Mouse (Mus musculus) ovary, postnatal 10 days (tissue): ENCODE results near the gene Bbs9.

ENCODE experiments used
- DNase-seq: peaks from one replicate; pipeline ENCODE4 v3.0.0; 2022; ENCODE audit warnings: low spot score

Bbs9 gene

DNA sequence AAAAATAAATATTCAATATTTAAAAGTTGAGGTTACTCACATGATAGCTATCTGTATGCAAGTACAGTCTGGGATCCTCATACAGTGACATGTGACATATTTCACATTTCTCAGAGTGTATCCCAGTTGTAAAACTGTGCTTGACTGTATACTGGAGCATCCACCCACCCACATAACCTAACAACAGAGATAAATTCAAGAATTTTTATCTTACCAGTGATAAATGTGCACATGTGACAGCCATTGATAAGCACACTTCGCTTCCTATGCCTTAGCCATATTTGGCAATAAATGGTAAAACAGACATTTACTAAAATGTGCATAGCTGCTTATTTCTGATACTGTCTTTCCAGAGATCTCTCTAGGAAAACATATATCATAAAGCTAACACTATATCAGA lies 330.5 kb downstream of the Bbs9 start:
- DNase-seq, result no peak

GRCm38 (mm10) chr9:22806494-22806893 lies 331.0 kb downstream of the Bbs9 start:
- no peak for DNase-seq

GRCm38 (mm10) chr9:22807693-22808092 lies 332.2 kb downstream of the Bbs9 start:
- DNase-seq, result no peak

DNA sequence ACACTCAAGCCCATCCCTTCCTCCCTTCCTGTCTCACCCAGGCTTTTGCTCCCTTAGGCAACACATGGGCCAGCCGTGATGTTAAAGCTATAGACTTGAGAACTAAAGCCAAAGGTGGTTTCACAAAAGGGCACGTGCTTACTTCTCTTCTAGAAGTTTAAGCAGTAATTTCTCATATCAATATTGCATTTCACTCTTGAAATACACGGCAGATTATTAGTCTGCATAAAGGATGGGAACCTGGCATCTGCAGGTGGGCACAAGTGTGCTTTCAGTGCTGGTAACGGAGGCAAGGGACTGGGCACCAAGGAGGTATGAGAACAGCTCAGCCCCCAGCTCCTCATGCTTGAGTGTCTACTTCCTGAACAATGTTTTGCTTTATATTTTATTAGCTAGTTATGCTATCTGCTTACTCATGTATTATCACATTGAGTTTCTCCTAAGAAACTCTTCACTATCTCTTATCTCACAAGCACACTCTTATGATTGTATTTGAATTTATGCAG lies 334.2 kb downstream of the Bbs9 start:
- DNase-seq, result no peak

DNA sequence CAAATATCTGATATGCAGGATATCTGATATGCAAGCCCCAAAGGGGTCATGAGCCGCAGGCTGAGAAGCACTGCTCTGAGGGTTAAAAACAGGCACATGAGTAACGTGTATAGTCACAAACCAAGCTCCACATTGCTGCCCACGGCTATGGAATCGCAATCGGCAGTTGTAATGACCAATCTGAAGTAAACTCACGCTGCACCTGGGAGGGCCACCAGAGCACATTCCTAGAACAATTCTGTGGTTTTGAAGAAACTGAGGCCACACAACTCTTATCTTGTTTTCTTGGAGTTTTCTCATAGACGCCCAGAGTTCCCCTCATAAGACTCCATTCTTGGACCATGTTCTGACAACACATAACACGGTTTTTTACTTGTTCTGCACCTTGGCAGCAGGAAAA lies 334.9 kb downstream of the Bbs9 start:
- no peak for DNase-seq

GRCm38 (mm10) chr9:22811931-22812330 lies 336.4 kb downstream of the Bbs9 start:
- no peak for DNase-seq

DNA sequence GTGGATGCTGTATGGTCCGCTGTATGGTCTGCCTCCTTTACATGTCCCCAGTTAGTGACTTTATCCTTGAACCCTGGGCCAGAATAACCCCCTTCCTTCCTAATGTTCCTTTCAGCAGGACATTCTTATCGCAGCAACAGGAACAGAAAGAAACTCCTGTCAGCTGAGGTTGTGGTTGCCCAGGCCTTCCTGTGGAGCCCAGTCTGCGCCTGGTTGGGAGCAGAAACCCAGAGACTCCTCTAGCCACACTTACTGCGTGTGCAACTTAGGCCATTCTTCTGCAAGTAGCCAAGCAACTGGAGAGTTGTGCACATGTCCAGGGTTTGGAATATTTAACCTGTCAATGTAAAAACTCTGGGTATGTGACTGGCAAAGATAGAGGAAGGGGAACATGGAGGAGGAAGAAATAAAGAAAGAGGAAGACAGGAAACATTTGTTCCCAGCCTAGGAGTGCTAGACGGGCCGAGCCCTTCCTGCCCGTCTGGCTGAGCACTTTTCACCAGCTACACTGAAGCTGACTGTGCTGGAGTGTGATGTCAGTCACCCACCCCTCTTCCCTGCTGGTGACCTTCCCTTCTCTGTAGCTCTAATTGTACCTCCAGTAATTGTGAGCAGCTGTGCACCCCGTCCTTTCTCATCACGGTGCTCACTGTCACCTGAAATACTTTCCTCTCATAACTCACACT lies 339.0 kb downstream of the Bbs9 start:
- no peak for DNase-seq

GRCm38 (mm10) chr9:22815093-22815458 lies 339.6 kb downstream of the Bbs9 start:
- no peak for DNase-seq

GRCm38 (mm10) chr9:22819539-22819938 lies 344.0 kb downstream of the Bbs9 start:
- no peak for DNase-seq

DNA sequence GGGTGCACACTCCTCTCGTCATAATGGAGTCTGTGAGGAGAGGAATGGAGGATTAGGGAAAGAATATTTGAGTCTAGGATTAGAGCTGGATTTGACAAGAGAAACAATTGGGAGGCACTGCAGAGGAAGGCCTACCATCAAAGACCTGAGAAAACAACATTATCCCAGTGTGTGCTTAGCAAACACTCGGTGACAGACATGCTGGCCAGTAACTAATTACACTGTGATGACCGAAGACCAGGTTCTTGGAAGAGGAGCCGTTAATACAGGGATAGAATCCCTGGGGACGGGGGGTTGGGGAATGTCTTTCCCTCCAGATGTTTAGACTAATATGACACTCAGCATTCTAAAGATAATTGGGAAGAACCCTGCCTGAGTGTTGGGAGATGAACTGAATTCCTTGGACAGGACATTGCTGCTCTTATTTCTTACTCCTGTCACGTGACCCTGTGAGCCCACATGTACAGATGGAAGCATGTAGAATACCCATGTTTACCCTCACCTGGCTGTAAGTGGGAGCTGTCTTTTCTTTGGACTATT lies 345.2 kb downstream of the Bbs9 start:
- DNase-seq, result no peak

DNA sequence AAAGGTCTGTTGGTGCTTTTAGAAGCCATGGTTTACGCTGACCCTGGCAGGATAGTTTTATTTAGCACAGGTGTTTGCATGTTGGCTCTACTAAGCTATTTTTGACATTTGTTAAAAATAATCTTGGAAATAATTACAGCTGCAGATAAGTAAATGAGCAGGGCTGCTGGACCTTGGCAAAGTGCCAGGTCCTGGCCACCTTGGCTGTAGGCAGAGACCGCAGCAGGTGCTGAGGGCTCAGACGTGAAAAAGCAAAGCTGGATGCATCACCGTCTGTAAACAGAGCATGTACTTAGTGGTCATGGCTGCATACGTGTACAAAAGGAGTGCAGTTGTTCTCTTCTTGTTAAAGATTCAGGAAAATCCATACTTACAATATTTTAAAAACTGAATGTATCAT lies 347.3 kb downstream of the Bbs9 start:
- no peak for DNase-seq

DNA sequence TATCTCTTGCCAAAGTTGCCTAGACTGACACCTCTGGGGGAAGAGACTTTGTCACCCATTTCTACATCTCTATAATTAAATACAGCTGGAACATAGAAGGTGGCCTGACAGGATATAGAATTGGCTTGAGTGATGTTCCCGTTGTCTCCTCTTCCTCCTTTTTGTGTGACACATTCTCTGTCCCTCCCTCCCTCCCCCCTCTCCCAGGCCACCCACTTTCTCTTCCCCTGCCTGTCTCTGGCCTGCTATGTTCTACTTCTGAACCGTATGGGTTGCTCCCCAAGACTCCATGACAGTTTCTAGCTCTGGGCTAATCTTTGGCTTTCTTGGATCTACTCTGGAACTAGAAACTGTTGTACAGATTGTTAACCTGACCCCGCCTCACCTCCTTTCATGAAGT lies 348.3 kb downstream of the Bbs9 start:
- DNase-seq, result no peak

DNA sequence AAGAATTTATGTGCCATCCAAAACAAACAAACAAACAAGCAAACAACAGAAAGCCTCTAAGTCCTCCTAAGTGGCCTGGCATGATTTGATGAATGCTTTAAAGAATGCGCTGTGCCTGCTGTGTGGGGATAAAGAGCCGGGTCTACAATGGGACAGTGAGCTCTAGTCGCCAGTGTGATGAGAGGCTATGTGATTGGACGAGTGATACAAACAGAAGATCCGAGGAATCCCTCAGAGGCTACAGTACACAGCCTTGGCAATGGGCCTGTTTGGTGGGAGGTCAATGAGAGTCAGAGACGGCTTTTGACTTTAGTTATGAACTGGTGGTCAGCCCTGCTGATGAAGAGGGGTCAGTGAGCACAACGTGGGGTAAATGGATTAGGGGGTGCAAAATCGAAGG lies 349.4 kb downstream of the Bbs9 start:
- no peak for DNase-seq

- no peak for DNase-seq
These were observed 351.1 kb downstream of the Bbs9 start for GRCm38 (mm10) chr9:22826571-22826990.

DNA sequence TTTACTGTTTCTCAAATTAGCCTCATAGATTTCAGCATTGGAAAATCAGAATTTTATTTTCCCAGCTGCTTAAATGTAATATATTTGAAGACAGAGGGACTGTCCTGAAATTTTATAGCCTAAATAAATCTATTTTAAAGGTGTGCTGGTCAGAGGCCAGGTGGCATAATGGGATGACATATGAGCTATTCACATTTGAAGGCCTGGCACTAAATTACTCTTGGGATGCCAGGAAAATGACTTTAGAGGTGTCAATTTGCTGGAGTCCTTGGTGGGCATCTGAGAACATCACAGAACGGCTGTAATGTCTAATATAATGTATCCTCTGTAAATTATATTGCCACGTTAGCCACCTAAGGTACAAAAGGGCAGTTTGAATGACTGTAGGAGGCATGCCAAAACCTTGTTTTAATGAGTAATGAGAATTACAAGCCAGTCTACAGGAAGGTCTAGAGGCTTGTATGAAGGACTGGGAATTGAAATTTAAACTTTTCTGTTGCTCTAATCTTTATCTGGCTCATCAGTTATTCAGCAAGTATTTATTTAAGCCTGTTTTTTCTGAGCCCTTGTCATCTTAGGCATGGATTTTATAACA lies 351.8 kb downstream of the Bbs9 start:
- DNase-seq, result no peak

- no peak for DNase-seq
These were observed 353.9 kb downstream of the Bbs9 start for GRCm38 (mm10) chr9:22829212-22829960.

DNA sequence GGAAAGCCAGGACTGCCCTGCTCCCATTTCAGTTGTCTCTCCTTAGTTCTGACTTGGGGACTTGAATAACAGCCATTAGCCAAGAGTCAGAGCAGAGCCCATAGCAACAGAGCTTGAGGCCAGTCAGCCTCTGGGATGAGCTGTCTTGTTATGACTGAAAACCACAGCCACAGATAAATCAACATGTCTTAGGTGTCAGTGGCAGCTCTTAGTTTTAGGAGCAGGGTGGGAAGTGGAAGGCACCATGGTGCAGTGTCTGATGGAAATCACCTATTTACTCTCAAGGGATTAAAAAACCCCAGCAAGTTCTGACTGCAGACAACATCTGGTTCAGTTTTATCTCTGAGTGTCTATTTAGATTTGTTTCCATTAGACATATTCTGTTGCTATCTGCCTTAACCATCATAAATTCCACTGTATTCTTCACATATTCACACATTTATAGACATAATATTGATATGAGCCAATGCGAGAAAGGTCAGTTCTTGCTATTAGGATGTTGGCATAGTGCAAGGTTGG lies 359.5 kb downstream of the Bbs9 start:
- no peak for DNase-seq

GRCm38 (mm10) chr9:22837000-22837399 lies 361.5 kb downstream of the Bbs9 start:
- no peak for DNase-seq

DNA sequence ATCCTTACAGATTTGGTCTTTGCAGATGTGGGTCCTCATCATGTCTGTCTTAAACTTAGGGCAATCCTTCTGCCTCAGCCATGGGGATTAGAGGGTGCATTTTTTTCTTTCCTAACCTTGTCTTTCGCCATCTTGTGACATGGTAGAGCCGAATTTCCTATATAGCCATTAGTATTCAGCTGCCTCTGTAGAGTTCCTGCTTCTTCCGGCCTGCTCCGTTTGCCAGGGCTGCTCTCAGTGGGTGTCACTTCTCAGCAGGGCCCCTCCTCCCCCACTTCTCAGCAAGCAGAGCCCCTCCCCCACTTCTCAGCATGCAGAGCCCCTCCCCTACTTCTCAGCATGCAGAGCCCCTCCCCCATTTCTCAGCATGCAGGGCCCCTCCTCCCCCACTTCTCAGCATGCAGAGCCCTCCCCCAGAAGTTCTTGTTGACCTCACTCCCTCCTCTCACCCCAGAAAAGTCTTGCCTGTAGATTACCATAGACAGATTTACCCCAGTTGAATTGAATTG lies 362.2 kb downstream of the Bbs9 start:
- DNase-seq, result no peak

GRCm38 (mm10) chr9:22846048-22846447 lies 370.5 kb downstream of the Bbs9 start:
- no peak for DNase-seq

DNA sequence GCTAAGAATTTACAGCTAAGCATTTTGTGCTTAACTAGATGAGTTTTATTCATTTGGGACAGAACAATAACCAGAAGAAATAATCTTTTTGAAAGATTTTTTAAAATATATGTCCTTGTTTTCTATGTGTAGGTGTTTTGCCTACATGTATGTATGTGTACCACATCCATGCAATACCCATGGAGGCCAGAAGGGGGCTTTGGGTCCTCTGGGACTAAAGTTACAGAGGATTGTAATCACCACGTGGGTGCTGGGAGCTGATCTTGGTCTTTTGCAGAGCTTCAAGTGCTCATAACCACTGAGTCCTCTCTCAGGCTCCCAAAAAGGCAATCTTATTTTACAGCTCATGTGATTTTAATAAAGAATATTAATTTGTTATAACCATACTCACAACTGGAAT lies 371.3 kb downstream of the Bbs9 start:
- DNase-seq, result no peak

DNA sequence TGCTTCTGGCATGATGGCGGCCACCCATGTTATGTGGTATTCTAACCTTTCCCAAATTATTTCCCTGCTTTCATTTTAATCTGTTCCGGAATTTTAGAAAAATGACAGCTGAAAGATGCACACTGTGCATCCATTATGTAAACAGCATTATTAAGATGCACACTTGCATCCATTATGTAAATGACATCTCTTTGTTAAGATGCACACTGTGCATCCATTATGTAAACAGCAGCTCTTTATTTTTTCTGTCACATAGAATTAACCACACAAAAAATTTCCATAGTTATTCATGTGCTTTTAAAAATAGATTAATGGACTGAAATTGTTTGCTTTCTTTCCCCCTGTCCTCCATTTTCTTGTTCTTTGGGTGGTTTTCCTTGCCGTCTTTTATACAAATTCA lies 373.3 kb downstream of the Bbs9 start:
- DNase-seq, result no peak

DNA sequence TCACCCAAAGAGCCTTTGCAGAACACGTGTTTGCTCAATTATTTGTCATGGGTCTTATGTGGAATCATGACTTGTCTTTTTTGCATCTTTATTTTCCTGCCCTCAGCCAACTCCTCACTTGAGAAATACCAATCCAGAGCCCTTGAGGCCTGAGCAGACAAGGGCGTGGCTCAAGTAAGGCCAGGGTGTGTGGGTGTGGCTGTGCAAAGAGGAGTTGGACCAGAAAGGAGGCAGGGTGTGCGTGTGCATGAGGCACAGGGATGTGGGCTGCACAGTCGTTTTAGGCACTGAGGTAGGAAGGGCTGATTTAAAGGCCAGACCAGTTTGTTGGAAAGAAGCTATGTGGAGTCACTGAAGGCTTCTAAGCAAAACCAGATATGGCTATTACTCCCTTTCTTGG lies 373.7 kb downstream of the Bbs9 start:
- DNase-seq, result no peak
